Mouse (Mus musculus) forebrain, postnatal 0 days (tissue): ENCODE results near the gene Shc1. TPM values are rescaled to one million over a fixed set of nuclear protein-coding genes. Genes with fewer than 3 reads are reported as not detected.

Experiments
- ATAC-seq: fragments of 200-750 bp; cut with Nextera tagmentation; 2 replicates; pipeline ENCODE4 v1.8.0; 2017; ENCODE audit warnings: mild to moderate bottlenecking, moderate library complexity
- DNase-seq: peaks from one replicate; pipeline ENCODE4 v3.0.0-alpha.2; 2015
- H3K27ac ChIP-seq: fragments of 300-500 bp; sonication (generic); 2 replicates; pipeline ENCODE4 v1.5.1; 2014; ENCODE audit warnings: low read depth, mild to moderate bottlenecking, antibody characterized with exemption, low read length, moderate library complexity, mixed read lengths
- H3K27me3 ChIP-seq: fragments of 300-500 bp; sonication (generic); 2 replicates; pipeline ENCODE4 v1.6.1; 2014; ENCODE audit warnings: mild to moderate bottlenecking, low read length, mixed read lengths; ENCODE audit not compliant: insufficient read depth
- H3K36me3 ChIP-seq: fragments of 300-500 bp; sonication (generic); 2 replicates; pipeline ENCODE4 v1.6.1; 2014; ENCODE audit warnings: mild to moderate bottlenecking, moderate library complexity; ENCODE audit not compliant: insufficient read depth
- H3K4me1 ChIP-seq: fragments of 300-500 bp; sonication (generic); 2 replicates; pipeline ENCODE4 v1.6.1; 2014; ENCODE audit warnings: antibody characterized with exemption; ENCODE audit not compliant: insufficient read depth
- H3K4me2 ChIP-seq: fragments of 300-500 bp; sonication (generic); 2 replicates; pipeline ENCODE4 v1.6.1; 2014; ENCODE audit warnings: low read depth, mild to moderate bottlenecking, moderate library complexity
- H3K4me3 ChIP-seq: fragments of 300-500 bp; sonication (generic); 2 replicates; pipeline ENCODE4 v1.5.1; 2014; ENCODE audit warnings: low read depth, low read length, mixed read lengths
- H3K9ac ChIP-seq: fragments of 300-500 bp; sonication (generic); 2 replicates; pipeline ENCODE4 v1.6.1; 2014; ENCODE audit warnings: mild to moderate bottlenecking
- H3K9me3 ChIP-seq: fragments of 300-500 bp; sonication (generic); 2 replicates; pipeline ENCODE4 v1.6.1; 2016; ENCODE audit warnings: low read length
- CTCF ChIP-seq: sonication (generic); IDR thresholded peaks from 2 replicates; pipeline ENCODE4 v1.5.1; 2016; ENCODE audit warnings: antibody characterized with exemption, control low read depth, low read depth
- WGBS: fragments of 180-500 bp; shearing (Covaris S2); extraction: QIAGEN DNeasy Blood & Tissue Kit; methylation state at CpG from one replicate; pipeline ENCODE4 v1.1.7; 2014; 5-methylcytosine and 5-hydroxymethylcytosine counted together
- polyA plus RNA-seq: library from polyadenylated mRNA; unstranded; fragments of >200 nt; fragmentation: Nextera tagmentation; extraction: Ambion mirVana; gene quantifications from 2 replicates; pipeline ENCODE4 v1.2.1, GENCODE M21; 2015
- total RNA-seq: library from RNA; depleted of rRNA; stranded (reverse); fragments of >200 nt; gene quantifications from 2 replicates; pipeline ENCODE4 v1.2.3, GENCODE M21; 2014

The Shc1 gene
- total and polyA plus RNA-seq, 2 experiments from 2014 or later = 11.8 to 19.8 TPM

GRCm38 (mm10) chr3:89435041-89435440, 16.8 kb downstream of the Shc1 start:
- peak overlapping the region; percentile 40; the same call in 1 of the 2 replicates for H3K27ac ChIP-seq
- no peaks in the 10 kb centered on the region for H3K27me3 ChIP-seq
- no peak for DNase-seq
- H3K9me3 ChIP-seq = no peaks in the 10 kb centered on the region
- H3K36me3 ChIP-seq = peaks cover 24% of the 10 kb centered on the region
- TF ChIP-seq CTCF = no peak
- peaks cover 8% of the 10 kb centered on the region for H3K4me1 ChIP-seq
- H3K4me2 ChIP-seq = no peak overlapping the region
- no peak for ATAC-seq
- no peak overlapping the region for H3K9ac ChIP-seq
- no peak overlapping the region for H3K4me3 ChIP-seq
- WGBS = 41% methylated on average over 7 of the region's 7 CpGs

GRCm38 (mm10) chr3:89436176-89437113, 18.2 kb downstream of the Shc1 start, which contains the start of gene Pbxip1:
Gene Pbxip1 (plus strand): TSS chr3:89436706.
- WGBS = 4% methylated on average over 16 of the region's 16 CpGs
- no peak for TF ChIP-seq CTCF
- DNase-seq (no peak), ATAC-seq (peak; percentile 50)
- Histone ChIP-seq H3K9ac (peak within 1 kb of the TSS; percentile 39; the same call in 1 of the 2 replicates), H3K36me3 (peaks cover 24% of the 10 kb centered on the region), H3K4me2 (peak within 1 kb of the TSS; percentile 35), H3K4me1 (peaks cover 2% of the 10 kb centered on the region), H3K9me3 (no peaks in the 10 kb centered on the region), H3K27me3 (no peaks in the 10 kb centered on the region), H3K4me3 (peak within 1 kb of the TSS; percentile 23), H3K27ac (no peak within 1 kb of the TSS)

DNA sequence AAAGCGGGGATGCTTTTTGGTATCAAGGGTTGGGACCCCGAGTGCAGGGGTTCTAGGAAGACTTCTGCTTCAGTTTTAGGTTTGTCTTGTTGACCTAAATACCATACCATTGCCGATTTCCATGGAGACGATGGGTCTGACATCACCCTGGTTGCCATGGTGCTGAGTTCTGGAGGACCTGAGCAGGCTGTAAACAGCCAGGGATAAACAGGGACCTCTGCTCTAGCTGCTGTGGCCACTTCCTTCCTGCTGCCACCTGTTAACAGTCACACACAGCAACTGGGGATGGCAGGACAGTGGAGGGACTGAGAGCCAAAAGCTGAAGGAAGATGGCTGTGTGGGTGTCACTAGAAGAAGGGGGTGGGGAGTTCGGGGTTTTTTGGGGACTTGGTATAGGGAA, 19.0 kb downstream of the Shc1 start:
- DNase-seq (no peak), ATAC-seq (peak; percentile 75)
- Histone ChIP-seq H3K36me3 (peaks cover 24% of the 10 kb centered on the region), H3K9me3 (no peaks in the 10 kb centered on the region), H3K4me3 (0 out of 2 replicates have a peak overlapping the region, but pooled peaks have one; percentile 23), H3K9ac (peak overlapping the region; percentile 39; the same call in 1 of the 2 replicates), H3K4me2 (peak overlapping the region; percentile 35), H3K27me3 (no peaks in the 10 kb centered on the region), H3K27ac (no peak overlapping the region), H3K4me1 (no peaks in the 10 kb centered on the region)
- TF ChIP-seq CTCF = no peak
- WGBS = 21% methylated on average over 5 of the region's 5 CpGs

DNA sequence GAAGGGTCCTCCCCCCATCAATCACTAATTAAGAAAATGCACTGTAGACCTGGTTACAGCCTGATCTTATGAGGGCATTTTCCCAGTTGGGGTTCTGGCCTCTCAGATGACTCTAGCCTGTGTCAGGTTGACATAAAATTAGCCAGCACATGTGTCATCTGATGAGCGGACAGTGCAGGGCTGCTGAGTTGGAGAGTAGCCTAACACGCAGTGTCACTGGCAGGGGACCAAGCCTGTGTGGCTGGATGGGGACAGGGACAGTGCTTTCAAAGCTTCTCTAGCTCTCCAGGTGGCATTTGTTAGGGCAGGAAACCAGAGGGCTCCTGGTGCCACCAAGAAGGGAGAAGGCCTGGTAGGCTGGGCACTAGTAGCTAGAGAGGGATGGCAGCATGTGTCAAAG, 22.4 kb downstream of the Shc1 start:
- 91% methylated on average over 2 of the region's 2 CpGs for WGBS

DNA sequence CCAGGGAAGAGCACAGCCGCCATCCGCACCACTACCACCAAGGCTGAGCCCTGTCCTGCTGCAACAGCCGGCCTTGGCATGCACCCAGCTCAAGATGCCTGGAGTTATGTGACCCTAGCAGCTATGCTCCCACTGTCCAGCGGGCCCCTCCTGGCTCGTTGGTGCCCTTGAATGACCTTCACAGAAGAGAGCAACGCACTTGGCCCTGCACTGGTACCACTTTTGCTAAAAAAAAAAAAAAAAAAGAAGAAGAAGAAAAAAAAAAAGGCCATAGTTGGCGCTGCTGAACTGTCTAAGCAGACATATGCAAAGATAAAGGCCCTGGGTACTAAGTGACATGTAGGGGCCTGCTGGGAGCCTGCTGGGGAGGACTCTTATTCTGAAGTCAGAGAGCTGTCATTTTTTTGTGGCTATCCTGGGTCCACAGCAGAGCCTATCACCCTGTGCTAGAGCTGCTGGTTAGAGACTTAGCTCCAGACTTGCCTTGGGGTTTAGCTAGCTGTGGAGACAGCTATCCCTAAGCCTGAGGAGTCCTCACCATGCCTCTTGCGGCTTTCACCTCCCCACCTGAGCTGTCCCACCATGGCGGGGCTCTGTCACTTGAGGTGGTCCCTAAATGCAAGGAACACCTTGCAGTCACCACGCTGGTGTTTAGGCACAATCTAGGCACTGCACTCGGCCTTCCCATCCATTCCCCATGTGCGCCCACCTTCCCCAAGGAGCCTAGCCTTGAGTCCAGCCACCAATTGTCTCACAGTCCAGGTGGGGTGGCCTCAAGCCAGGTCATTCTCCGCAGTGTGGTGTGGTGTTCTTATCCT, 30.7 kb downstream of the Shc1 start:
- Histone ChIP-seq H3K9me3 (no peaks in the 10 kb centered on the region), H3K9ac (no peak overlapping the region), H3K27ac (no peak overlapping the region), H3K36me3 (no peaks in the 10 kb centered on the region), H3K4me1 (no peaks in the 10 kb centered on the region), H3K4me3 (no peak overlapping the region), H3K27me3 (no peaks in the 10 kb centered on the region), H3K4me2 (no peak overlapping the region)
- WGBS = 71% methylated on average over 13 of the region's 13 CpGs
- ATAC-seq (peak; percentile 56), DNase-seq (no peak)
- TF ChIP-seq CTCF = no peak

More for the DNA sequence above, 22.4 kb downstream of the Shc1 start:
- ATAC-seq = no peak
- no peak for TF ChIP-seq CTCF
- Histone ChIP-seq H3K27me3 (no peaks in the 10 kb centered on the region), H3K9me3 (no peaks in the 10 kb centered on the region), H3K4me1 (no peaks in the 10 kb centered on the region), H3K4me3 (no peak overlapping the region), H3K36me3 (no peaks in the 10 kb centered on the region), H3K9ac (no peak overlapping the region), H3K27ac (no peak overlapping the region), H3K4me2 (no peak overlapping the region)
- DNase-seq = no peak

DNA sequence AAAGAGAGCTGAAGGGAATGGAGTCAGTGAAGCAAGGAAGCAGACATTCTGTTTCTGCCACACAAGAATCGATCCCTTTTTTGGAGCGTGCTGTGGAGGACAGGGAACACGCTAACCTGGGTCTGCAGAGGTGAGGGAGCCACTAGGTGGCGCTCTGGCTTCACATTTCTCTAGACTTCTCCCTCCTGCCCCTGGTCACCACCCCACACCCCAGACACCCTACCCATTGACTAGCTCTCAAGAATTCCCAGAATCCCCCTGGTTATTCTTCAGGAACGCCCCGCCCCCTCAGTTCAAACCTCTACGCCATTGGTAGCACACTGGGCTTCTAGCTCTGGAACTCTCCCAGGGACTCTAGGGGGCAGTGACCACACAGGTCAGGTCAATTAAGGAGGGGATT, 31.3 kb downstream of the Shc1 start:
- DNase-seq = peak; percentile 75
- H3K9me3 ChIP-seq = no peaks in the 10 kb centered on the region
- WGBS = 41% methylated on average over 7 of the region's 7 CpGs
- no peak overlapping the region for H3K27ac ChIP-seq
- H3K9ac ChIP-seq = no peak overlapping the region
- no peak overlapping the region for H3K4me3 ChIP-seq
- no peaks in the 10 kb centered on the region for H3K27me3 ChIP-seq
- ATAC-seq = peak; percentile 81
- H3K36me3 ChIP-seq = no peaks in the 10 kb centered on the region
- no peak overlapping the region for H3K4me2 ChIP-seq
- TF ChIP-seq CTCF = peak; percentile 70
- H3K4me1 ChIP-seq = no peaks in the 10 kb centered on the region

DNA sequence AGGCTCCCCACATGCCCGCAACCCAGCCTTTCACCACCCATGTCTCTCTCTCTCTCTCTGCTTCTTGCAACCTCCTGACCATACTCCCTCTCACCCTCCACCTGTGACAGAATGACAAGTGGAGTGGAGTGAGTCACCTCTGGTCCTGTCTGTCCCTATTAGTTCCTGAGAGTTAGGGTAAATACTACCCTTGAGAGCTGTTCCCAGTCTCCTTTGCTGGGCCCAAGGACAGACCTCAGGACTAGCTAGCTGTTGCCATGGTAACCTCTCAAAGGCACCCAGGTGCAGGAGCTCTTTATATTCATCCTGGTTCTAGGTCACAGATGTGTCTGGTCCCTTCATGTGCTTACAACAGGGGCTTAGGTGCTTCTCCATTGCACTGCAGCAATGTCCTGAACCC, 33.7 kb downstream of the Shc1 start:
- H3K4me1 ChIP-seq = no peaks in the 10 kb centered on the region
- 85% methylated on average over 1 of the region's 1 CpGs for WGBS
- no peaks in the 10 kb centered on the region for H3K9me3 ChIP-seq
- TF ChIP-seq CTCF = no peak
- H3K4me3 ChIP-seq = no peak overlapping the region
- no peaks in the 10 kb centered on the region for H3K27me3 ChIP-seq
- no peaks in the 10 kb centered on the region for H3K36me3 ChIP-seq
- ATAC-seq (no peak), DNase-seq (no peak)
- no peak overlapping the region for H3K4me2 ChIP-seq
- no peak overlapping the region for H3K27ac ChIP-seq
- H3K9ac ChIP-seq = no peak overlapping the region; the same call in none of the 2 replicates
